Mouse (Mus musculus) lung, postnatal 25 days (tissue): Measurements from ENCODE around the gene Lrp2bp.

ENCODE experiments used
- DNase-seq: peaks from one replicate; pipeline ENCODE4 v3.0.0; 2022; ENCODE audit warnings: low spot score

Lrp2bp gene

GRCm38 (mm10) chr8:46024392-46024791 is 25.3 kb downstream of the Lrp2bp start:
- peak; percentile 67 for DNase-seq

GRCm38 (mm10) chr8:46036217-46036616 is 37.1 kb downstream of the Lrp2bp start:
- no peak for DNase-seq

- peak; percentile 27 for DNase-seq
Measured at GRCm38 (mm10) chr8:46039666-46040065, 40.6 kb downstream of the Lrp2bp start.

GRCm38 (mm10) chr8:46040260-46040659 is 41.2 kb downstream of the Lrp2bp start:
- DNase-seq, result no peak

DNA sequence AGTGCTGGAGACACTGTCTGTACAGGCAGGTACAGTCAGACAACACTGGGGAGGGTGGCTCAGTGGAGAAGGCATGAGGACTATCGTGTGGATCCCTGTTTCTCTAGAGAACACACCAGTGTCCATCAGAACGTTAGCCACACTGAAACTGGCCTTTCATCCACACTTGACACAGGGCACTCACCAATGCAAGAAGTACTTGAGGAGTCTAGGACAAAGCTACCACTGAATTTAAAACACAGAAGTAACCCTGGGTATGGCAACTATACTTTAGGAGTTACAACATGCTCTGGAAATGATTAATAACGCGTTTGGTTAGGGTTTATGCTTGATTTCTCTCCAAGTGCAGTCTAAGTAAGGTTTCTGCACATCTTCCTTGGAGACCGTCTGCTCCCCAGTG is 73.7 kb downstream of the Lrp2bp start:
- DNase-seq, result no peak

- peak; percentile 84 for DNase-seq
Measured at GRCm38 (mm10) chr8:46073540-46074140, 74.5 kb downstream of the Lrp2bp start.

DNA sequence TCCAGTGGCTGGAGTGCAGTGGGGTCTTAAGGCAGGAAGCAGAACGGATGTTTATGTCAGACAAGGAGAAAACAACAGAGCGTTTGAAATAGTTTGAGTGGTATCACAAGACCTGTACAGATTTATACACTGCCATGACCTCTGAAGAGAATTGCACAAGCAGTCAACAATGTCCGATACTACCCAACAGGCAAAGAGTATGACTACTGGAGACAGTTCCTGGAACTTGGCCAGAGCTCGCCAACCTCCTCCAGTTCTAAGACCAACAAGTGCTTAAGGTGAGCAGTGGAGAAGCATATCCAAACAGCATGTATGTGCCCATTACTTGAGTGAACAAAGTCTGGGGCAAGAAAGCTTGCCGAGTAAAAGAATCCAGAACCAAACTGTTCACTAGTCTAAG is 76.1 kb downstream of the Lrp2bp start:
- peak; percentile 83 for DNase-seq

- no peak for DNase-seq
Measured at GRCm38 (mm10) chr8:46078866-46079265, 79.8 kb downstream of the Lrp2bp start.
